Mouse (Mus musculus): Measurements from ENCODE around the gene 6820408C15Rik. TPM values are rescaled to one million over a fixed set of nuclear protein-coding genes. Genes with fewer than 3 reads are reported as not detected.

6820408C15Rik gene
- total RNA-seq (2014; fragmentation: Nextera tagmentation) (not detected in 2 replicates), total RNA-seq (2017) (not detected in 2 replicates)

GRCm38 (mm10) chr2:152415287-152415686 is at the start of gene 6820408C15Rik:
6820408C15Rik (plus strand) TSS chr2:152415587.
- no peak for ATAC-seq (replicated peaks; ENCODE audit: low FRiP score, low TSS enrichment, poor library complexity, severe bottlenecking)

GRCm38 (mm10) chr2:152367917-152368316 is 47.5 kb upstream of the 6820408C15Rik start:
- no peak for ATAC-seq (replicated peaks; ENCODE audit: low FRiP score, low TSS enrichment, poor library complexity, severe bottlenecking)

- peak; percentile 62 for ATAC-seq (replicated peaks; ENCODE audit: low FRiP score, low TSS enrichment, poor library complexity, severe bottlenecking)
These were observed 46.8 kb upstream of the 6820408C15Rik start for GRCm38 (mm10) chr2:152368532-152369140.

DNA sequence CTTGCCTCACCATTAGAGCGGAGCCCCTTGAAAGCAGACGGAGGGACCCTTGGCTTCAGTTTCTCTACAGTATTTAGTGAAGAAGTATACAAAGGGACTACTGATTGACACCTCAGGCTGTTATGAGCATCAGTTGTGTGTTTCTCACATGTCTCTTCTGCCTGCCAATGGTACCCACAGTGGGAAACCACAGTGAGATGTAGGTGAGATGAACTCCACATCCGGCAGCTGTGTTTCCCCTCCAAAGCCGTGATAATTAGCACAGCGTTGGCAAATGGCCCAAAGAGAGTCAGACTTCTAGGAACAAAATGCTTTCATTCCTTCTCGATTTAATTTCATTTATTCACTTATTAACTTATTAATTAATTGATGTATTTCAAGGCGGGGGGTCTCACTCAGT is 43.3 kb upstream of the 6820408C15Rik start:
- ATAC-seq (replicated peaks; ENCODE audit: low FRiP score, low TSS enrichment, poor library complexity, severe bottlenecking), result no peak

- no peak for ATAC-seq (replicated peaks; ENCODE audit: low FRiP score, low TSS enrichment, poor library complexity, severe bottlenecking)
These were observed 42.7 kb upstream of the 6820408C15Rik start for GRCm38 (mm10) chr2:152372661-152373060.

- ATAC-seq (replicated peaks; ENCODE audit: low FRiP score, low TSS enrichment, poor library complexity, severe bottlenecking), result peak; percentile 74
These were observed 41.8 kb upstream of the 6820408C15Rik start for GRCm38 (mm10) chr2:152373547-152373946.

DNA sequence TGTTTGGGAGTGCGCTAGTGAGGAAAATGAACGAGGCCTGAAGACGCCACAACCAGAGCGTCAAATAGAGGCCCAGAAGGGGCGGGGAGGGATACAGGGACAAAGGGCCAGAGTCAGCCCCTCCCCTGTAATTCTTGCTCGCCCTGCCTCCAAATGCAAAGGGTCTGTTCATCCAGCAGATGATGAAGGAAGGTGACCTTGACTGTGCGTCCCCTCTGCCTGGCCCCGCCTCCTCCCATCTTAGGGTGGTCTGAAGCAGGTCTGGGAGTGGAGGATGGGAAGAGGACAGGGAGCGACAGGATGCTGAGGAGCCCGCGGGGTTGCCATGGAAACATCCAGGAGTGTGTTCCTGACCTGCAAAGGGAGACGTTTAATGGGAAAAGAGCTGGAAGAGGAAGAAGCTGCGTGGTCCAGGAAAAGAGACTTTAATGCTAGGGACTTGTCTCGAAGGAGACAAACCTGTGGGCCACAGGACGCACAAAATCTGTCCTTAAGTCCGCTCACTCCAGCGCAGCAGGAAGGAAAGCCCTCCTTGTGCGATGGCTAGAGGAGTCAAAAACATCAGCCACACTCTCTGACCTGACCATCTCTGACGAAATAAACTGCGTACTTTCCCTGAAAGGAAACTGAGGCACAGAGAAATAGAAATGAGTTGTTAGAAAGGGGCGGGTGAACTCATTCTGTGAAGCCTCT is 39.6 kb upstream of the 6820408C15Rik start:
- ATAC-seq (replicated peaks; ENCODE audit: low FRiP score, low TSS enrichment, poor library complexity, severe bottlenecking), result no peak

- no peak for ATAC-seq (replicated peaks; ENCODE audit: low FRiP score, low TSS enrichment, poor library complexity, severe bottlenecking)
These were observed 39.0 kb upstream of the 6820408C15Rik start, which contains the start of gene Nrsn2 for GRCm38 (mm10) chr2:152376345-152376741. Nrsn2 (minus strand) TSS chr2:152376638.

GRCm38 (mm10) chr2:152384191-152384590 is 31.2 kb upstream of the 6820408C15Rik start:
- no peak for ATAC-seq (replicated peaks; ENCODE audit: low FRiP score, low TSS enrichment, poor library complexity, severe bottlenecking)

- ATAC-seq (replicated peaks; ENCODE audit: low FRiP score, low TSS enrichment, poor library complexity, severe bottlenecking), result peak; percentile 43; the same call in 1 of the 2 replicates
These were observed 22.6 kb upstream of the 6820408C15Rik start for GRCm38 (mm10) chr2:152392786-152393185.

DNA sequence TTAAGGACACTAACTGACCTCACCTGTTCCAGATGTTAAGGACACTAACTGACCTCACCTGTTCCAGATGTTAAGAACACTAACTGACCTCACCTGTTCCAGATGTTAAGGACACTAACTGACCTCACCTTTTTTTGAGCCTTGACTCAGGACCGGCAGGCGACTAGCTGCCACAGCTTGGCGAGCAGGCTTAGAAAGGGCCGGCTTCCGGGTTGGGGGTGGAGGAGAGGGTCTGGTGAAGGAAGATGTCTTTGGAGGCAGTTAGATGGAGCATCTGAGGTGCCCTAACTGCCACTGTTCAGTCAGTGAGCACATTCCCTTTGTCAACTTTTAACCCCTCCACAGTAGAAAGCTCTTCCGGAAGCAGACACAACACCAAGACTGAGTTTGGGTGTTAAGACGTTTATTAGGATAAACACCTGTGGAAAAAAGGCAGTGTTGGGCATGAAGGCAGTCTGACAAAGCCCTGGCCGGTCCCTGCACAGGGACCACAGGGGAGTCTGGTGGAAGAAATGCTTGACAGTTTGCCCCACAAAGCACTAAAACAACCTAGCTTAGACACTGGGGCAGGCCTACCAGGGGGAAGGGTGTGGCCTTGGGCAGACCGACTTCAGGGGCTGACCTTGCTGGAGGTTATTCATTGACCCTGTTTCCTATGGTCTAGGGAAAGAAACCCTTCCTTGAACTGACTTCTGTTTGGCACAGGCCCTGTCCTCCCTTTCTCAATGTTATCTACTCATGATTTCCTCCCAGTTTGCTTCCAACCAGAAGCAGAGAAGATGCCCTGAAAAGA is 22.0 kb upstream of the 6820408C15Rik start:
- ATAC-seq (replicated peaks; ENCODE audit: low FRiP score, low TSS enrichment, poor library complexity, severe bottlenecking), result no peak

DNA sequence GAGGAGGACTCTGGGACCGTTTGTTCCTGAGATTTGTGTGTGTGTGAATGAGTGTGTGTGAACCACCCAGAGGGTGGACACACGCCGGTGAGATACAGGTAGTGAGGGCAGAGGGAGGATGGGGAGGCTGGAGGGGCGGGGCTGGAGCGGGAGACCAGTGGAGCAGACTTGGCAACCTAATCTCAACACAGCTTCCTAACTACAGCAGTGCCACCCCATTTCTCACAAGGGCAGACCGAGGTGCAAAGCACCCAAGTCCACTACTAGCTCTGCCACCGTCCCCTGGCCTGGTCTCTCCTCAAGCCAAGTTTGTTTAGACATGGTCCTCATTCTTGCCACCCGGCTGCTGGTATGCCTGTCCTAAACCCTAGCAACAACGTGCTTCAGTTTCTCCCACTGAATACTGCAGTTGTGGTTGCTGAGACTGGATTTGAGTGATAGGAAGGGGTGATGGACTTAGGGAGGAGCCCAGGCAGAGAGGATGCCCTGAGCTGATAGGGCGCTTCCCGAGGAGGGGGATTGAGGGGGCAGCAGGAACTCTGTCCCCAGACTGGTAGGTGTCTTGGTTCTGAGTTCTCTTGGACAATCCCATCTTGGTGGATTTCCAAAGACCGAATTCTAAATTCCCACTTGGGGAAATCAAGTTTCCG is 20.0 kb upstream of the 6820408C15Rik start:
- no peak for ATAC-seq (replicated peaks; ENCODE audit: low FRiP score, low TSS enrichment, poor library complexity, severe bottlenecking)

DNA sequence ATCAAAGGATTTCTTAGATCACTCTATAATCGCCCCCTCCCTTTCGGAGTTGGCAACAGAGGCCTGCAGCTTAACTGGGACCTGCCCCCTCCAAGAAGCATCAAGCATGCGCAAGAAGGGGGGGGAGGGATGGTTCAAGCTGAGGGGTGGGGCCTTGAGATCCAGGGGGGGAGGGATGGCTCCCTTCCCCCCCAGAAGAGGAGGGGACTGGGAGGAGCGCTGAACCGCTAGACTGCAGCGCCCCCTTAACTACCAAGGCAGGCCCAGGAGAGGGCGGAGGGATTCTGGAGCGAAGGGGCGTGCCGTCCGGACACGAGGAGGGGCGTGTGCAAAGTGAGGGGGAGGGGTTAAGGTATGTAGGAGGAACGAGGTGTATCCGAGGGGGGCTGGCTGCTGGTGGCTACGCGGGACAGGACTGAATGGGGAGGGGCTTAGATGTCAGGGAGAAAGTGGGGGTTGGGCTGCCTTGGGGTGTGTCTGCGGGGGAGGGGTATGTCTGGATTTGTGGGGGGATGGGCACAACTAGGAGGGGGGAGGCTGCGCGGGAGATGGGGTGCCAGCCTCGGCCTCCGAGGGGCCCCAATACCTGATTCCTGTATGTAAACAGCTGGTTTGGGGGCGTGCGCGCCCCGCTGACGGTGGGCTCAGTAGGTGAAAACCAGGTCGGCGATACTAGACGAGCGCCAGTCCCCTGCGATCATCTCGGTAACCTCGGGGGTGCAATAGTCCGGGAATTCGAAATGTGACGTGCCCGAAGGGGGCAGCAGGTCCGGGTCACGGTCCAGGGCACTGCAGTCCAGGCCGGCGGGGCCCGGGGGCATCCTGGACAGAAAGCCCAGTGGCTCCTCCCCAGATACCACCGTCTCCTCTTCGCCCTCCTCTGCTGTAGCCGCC is 19.0 kb upstream of the 6820408C15Rik start:
- ATAC-seq (replicated peaks; ENCODE audit: low FRiP score, low TSS enrichment, poor library complexity, severe bottlenecking), result peak; percentile 60

DNA sequence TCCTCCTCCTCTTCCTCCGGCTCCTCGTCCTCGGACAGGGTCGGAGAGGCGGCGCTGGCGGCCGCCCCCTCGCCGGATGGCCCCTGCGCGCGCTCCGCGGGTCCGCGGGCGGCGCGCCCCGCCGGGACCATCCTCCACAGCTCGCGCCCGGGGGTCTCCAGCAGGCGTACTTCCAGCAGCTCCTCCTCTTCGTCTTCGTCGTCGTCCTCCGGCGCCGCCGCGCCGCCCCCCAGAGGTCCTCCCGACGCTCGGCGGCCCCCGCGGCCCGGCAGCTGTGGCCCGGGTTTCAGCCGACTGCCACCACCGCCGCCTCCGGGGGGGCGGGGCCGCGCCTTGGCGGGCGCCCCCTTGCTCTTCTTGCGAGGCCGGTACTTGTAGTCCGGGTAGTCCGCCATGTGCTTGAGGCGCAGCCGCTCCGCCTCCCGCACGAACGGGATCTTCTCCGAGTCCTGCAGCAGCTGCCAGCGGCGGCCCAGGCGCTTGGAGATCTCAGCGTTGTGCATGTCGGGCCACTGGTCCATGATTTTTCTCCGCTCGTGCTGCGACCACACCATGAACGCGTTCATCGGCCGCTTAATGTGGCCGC is 18.3 kb upstream of the 6820408C15Rik start:
- ATAC-seq (replicated peaks; ENCODE audit: low FRiP score, low TSS enrichment, poor library complexity, severe bottlenecking), result no peak

DNA sequence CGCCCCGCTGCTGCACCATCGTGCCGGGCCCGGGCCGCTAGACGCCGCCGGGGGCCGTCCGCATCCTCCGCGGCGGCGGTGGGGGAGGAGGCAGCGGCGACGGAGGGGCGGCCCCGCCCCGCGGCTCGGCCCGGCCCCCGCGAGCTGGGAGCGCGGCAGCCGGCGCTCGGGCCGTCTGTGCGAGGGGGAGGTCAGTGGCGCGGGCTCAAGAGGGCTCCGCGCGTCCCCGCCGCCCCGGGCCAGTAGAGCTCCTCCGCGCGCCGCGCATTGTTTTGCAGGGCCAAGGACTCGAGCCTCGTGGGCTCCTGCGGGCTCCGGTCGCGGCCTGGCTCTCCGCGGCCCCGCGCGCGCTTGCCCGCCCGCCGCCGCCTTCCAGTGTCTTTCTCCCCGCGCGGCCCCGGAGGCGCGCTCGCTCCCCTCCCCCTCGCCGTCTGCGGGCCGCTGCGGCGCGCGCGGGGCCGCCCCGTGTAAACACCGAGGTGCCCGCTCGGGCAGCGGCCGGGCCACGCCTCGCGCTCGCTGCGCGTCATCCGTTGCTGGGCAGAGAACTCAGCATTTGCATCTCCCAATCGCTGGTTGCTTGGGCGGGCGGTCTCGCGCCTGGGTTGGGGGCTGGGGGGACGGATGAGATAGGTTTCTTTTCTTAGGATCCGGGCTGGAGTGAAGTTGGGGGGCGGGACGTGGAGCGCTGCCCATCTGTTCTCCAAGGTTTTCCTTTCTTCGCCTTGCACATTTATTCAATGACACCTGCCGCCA is 17.5 kb upstream of the 6820408C15Rik start, which contains the start of gene Sox12:
TSS of gene Sox12 (minus strand) at position 384 of the 756 bp plus-strand sequence.
- ATAC-seq (replicated peaks; ENCODE audit: low FRiP score, low TSS enrichment, poor library complexity, severe bottlenecking), result peak; percentile 40; the same call in 1 of the 2 replicates

- peak; percentile 73 for ATAC-seq (replicated peaks; ENCODE audit: low FRiP score, low TSS enrichment, poor library complexity, severe bottlenecking)
These were observed 16.7 kb upstream of the 6820408C15Rik start for GRCm38 (mm10) chr2:152398691-152399090.

DNA sequence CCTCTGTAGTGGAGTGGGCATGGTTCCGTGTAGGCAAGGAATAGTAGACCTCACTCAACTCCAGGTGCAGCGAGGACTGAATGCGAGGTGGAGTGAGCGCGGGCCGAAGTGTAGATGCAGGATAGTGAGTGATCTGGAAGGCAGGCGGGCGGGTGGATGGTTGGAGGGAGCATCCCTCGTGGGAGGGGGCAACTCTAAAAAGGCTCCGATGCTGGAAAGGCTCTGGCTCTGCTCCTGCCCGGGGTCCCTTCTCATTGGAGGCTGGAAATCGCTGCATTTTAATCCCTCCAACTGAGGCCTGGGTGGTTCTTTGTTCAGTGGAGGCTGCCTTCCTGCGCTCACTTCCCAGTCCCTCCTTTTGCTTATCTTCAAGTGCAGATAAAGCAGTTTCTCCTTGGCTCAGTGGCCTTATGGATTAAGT is 16.3 kb upstream of the 6820408C15Rik start:
- no peak; the same call in 1 of the 2 replicates for ATAC-seq (replicated peaks; ENCODE audit: low FRiP score, low TSS enrichment, poor library complexity, severe bottlenecking)

Data from megakaryocyte-erythroid progenitor cell, adult 5-6 weeks (primary cell).